Mouse (Mus musculus): ENCODE data around the gene Auts2. TPM values are rescaled to one million over a fixed set of nuclear protein-coding genes. Genes with fewer than 3 reads are reported as not detected.
A peak's percentile ranks its signal among the peaks of the same experiment; 100 is the strongest.

Auts2 gene
- polyA plus RNA-seq, 1 experiment from 2014 or later = 27.3 TPM

- H3K4me1 ChIP-seq (ENCODE audit: insufficient read depth) = no peaks in the 10 kb centered on the region
- no peak for DNase-seq
- H3K36me3 ChIP-seq (ENCODE audit: insufficient read depth) = no peaks in the 10 kb centered on the region
- no peaks in the 10 kb centered on the region for H3K9me3 ChIP-seq (ENCODE audit: low read depth, low read length)
- WGBS = 54% methylated on average over 5 of the region's 5 CpGs
- H3K27me3 ChIP-seq (ENCODE audit: insufficient read depth, low read length) = no peaks in the 10 kb centered on the region
- H3K4me3 ChIP-seq (ENCODE audit: low read depth, low read length) = no peak overlapping the region
- ATAC-seq (ENCODE audit: insufficient read depth) = no peak
- H3K9ac ChIP-seq = no peak overlapping the region
- no peak overlapping the region for H3K27ac ChIP-seq (ENCODE audit: low read depth)
- no peak overlapping the region for H3K4me2 ChIP-seq
- no peak for TF ChIP-seq CTCF (IDR thresholded peaks at IDR 0.05; ENCODE audit: low read depth)
Measured at GRCm38 (mm10) chr5:131560773-131561560, 982.2 kb downstream of the Auts2 start.

GRCm38 (mm10) chr5:131558403-131559174, 984.6 kb downstream of the Auts2 start:
- no peaks in the 10 kb centered on the region for H3K4me1 ChIP-seq (ENCODE audit: insufficient read depth)
- no peak overlapping the region for H3K4me3 ChIP-seq (ENCODE audit: low read depth, low read length)
- H3K27me3 ChIP-seq (ENCODE audit: insufficient read depth, low read length) = no peaks in the 10 kb centered on the region
- H3K4me2 ChIP-seq = no peak overlapping the region
- H3K9ac ChIP-seq = no peak overlapping the region
- WGBS = 37% methylated on average over 8 of the region's 8 CpGs
- TF ChIP-seq CTCF (IDR thresholded peaks at IDR 0.05; ENCODE audit: low read depth) = no peak
- no peaks in the 10 kb centered on the region for H3K36me3 ChIP-seq (ENCODE audit: insufficient read depth)
- no peaks in the 10 kb centered on the region for H3K9me3 ChIP-seq (ENCODE audit: low read depth, low read length)
- H3K27ac ChIP-seq (ENCODE audit: low read depth) = no peak overlapping the region
- no peak for DNase-seq
- ATAC-seq (ENCODE audit: insufficient read depth) = no peak

GRCm38 (mm10) chr5:131557591-131558385, 985.4 kb downstream of the Auts2 start:
- H3K36me3 ChIP-seq (ENCODE audit: insufficient read depth) = no peaks in the 10 kb centered on the region
- DNase-seq (no peak), ATAC-seq (ENCODE audit: insufficient read depth) (no peak)
- no peaks in the 10 kb centered on the region for H3K9me3 ChIP-seq (ENCODE audit: low read depth, low read length)
- H3K27me3 ChIP-seq (ENCODE audit: insufficient read depth, low read length) = no peaks in the 10 kb centered on the region
- WGBS = 71% methylated on average over 14 of the region's 14 CpGs
- no peaks in the 10 kb centered on the region for H3K4me1 ChIP-seq (ENCODE audit: insufficient read depth)
- H3K27ac ChIP-seq (ENCODE audit: low read depth) = no peak overlapping the region
- TF ChIP-seq CTCF (IDR thresholded peaks at IDR 0.05; ENCODE audit: low read depth) = no peak
- no peak overlapping the region for H3K4me2 ChIP-seq
- no peak overlapping the region for H3K4me3 ChIP-seq (ENCODE audit: low read depth, low read length)
- H3K9ac ChIP-seq = no peak overlapping the region

GRCm38 (mm10) chr5:131548932-131549563, 994.1 kb downstream of the Auts2 start:
- Histone ChIP-seq H3K27me3 (ENCODE audit: insufficient read depth, low read length) (no peaks in the 10 kb centered on the region), H3K9me3 (ENCODE audit: low read depth, low read length) (no peaks in the 10 kb centered on the region), H3K36me3 (ENCODE audit: insufficient read depth) (no peaks in the 10 kb centered on the region), H3K4me2 (peak overlapping the region; percentile 34; the same call in 1 of the 2 replicates), H3K4me3 (ENCODE audit: low read depth, low read length) (no peak overlapping the region), H3K9ac (no peak overlapping the region), H3K4me1 (ENCODE audit: insufficient read depth) (peaks cover 5% of the 10 kb centered on the region; the same call in 1 of the 2 replicates), H3K27ac (ENCODE audit: low read depth) (no peak overlapping the region)
- TF ChIP-seq CTCF (IDR thresholded peaks at IDR 0.05; ENCODE audit: low read depth) = no peak
- 16% methylated on average over 17 of the region's 17 CpGs for WGBS
- DNase-seq (peak; percentile 69), ATAC-seq (ENCODE audit: insufficient read depth) (peak; percentile 58)

- no peak overlapping the region for H3K4me2 ChIP-seq
- TF ChIP-seq CTCF (IDR thresholded peaks at IDR 0.05; ENCODE audit: low read depth) = no peak
- DNase-seq = no peak
Measured at GRCm38 (mm10) chr5:131547926-131548325, 995.2 kb downstream of the Auts2 start.

GRCm38 (mm10) chr5:131546414-131546813, 996.7 kb downstream of the Auts2 start:
- Histone ChIP-seq H3K27me3 (ENCODE audit: insufficient read depth, low read length) (no peaks in the 10 kb centered on the region), H3K9me3 (ENCODE audit: low read depth, low read length) (no peaks in the 10 kb centered on the region), H3K4me3 (ENCODE audit: low read depth, low read length) (no peak overlapping the region), H3K27ac (ENCODE audit: low read depth) (no peak overlapping the region), H3K4me1 (ENCODE audit: insufficient read depth) (peaks cover 5% of the 10 kb centered on the region; the same call in 1 of the 2 replicates), H3K4me2 (no peak overlapping the region), H3K9ac (no peak overlapping the region), H3K36me3 (ENCODE audit: insufficient read depth) (no peaks in the 10 kb centered on the region)
- DNase-seq (no peak), ATAC-seq (ENCODE audit: insufficient read depth) (no peak)
- WGBS = 100% methylated on average over 1 of the region's 1 CpGs
- no peak for TF ChIP-seq CTCF (IDR thresholded peaks at IDR 0.05; ENCODE audit: low read depth)

More at GRCm38 (mm10) chr5:131547926-131548325, 995.2 kb downstream of the Auts2 start:
- H3K9ac ChIP-seq = no peak overlapping the region
- no peaks in the 10 kb centered on the region for H3K9me3 ChIP-seq (ENCODE audit: low read depth, low read length)
- no peak overlapping the region for H3K27ac ChIP-seq (ENCODE audit: low read depth)
- no peak overlapping the region for H3K4me3 ChIP-seq (ENCODE audit: low read depth, low read length)
- no peaks in the 10 kb centered on the region for H3K27me3 ChIP-seq (ENCODE audit: insufficient read depth, low read length)
- peaks cover 5% of the 10 kb centered on the region; the same call in 1 of the 2 replicates for H3K4me1 ChIP-seq (ENCODE audit: insufficient read depth)
- no peak for ATAC-seq (ENCODE audit: insufficient read depth)
- 77% methylated on average over 6 of the region's 6 CpGs for WGBS
- H3K36me3 ChIP-seq (ENCODE audit: insufficient read depth) = no peaks in the 10 kb centered on the region
